Mouse (Mus musculus) bone marrow, adult 2 months (tissue): ENCODE results near the gene Tenm1.

ENCODE experiments used
- CTCF ChIP-seq: fragments of 200-500 bp; IDR thresholded peaks from 2 replicates; pipeline ENCODE4 v1.5.1; 2011; ENCODE audit warnings: low read length, control low read depth; ENCODE audit not compliant: control insufficient read depth, insufficient read depth
- POLR2A ChIP-seq: fragments of 200-500 bp; IDR thresholded peaks from 2 replicates; pipeline ENCODE4 v1.6.1; 2011; ENCODE audit warnings: low read depth, mild to moderate bottlenecking, control low read depth, low read length, borderline replicate concordance; ENCODE audit not compliant: control insufficient read depth

DNA sequence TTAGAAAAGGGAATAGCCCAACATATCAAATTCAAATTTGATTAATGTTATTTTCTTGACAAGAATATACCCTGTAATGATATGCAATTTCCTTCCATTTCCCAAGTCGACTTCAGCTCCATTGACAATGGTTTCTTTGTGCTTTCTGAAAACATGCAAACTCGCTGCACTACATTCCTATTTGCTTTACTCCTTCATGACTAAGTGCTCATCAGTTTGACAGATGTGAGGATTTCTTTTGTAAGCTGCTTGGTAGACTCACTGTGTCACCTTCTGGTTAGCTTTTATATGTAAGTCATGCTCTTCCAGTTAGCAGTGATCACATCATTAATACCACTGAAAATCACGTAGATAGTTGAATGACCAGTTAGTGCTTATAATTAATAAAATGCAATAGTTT lies 781.8 kb downstream of the Tenm1 start:
- no peak for TF ChIP-seq CTCF
- TF ChIP-seq POLR2A: no peak
